Comparison of ENCODE assay signal across 21 mouse cellular contexts in genomic region chr4:152586175-152586574, GRCm38 (mm10).
DNase-seq lines count a peak whose midpoint lies in the region; ATAC-seq lines count a peak whose summit lies in the region.
"Had no signal": no experiment of that assay in that cellular context is flagged by ENCODE, and none has a peak within 500 bp of the region (broad histone marks: within the 10 kb centered on the region; RNA-seq: fewer than 3 reads in every experiment).

No protein-coding gene starts in this region.

- 49% methylated on average over 4 of the region's 4 CpGs for WGBS in hindbrain, embryonic 14.5 days
- whole genome bisulfite sequencing in hindbrain, embryonic 11.5 days, result 38% methylated on average over 4 of the region's 4 CpGs
- 24% methylated on average over 4 of the region's 4 CpGs for WGBS in kidney, embryonic 15.5 days

- no peak for DNase-seq in hindbrain, embryonic 14.5 days (ENCODE audit: low spot score)
- DNase-seq in hindbrain, embryonic 11.5 days (ENCODE audit: low spot score), result no peak
- DNase-seq in ZHBTc4 (ENCODE audit: low read depth, low spot score), result peak; percentile 56
- peak; percentile 38 to 58 for DNase-seq in kidney, postnatal 4 days
- DNase-seq in ovary, postnatal 10 days (ENCODE audit: low spot score), result no peak
- no peak for DNase-seq in retina, embryonic 14.5 days (ENCODE audit: low spot score)
- DNase-seq: cerebellum, adult 18-20 months; cerebellum, postnatal 25 days; gastrocnemius, adult 2 months; heart, adult 11 months; heart, postnatal 14 days; spleen, adult 18-20 months had no signal

- H3K4me1 ChIP-seq in hindbrain, embryonic 14.5 days (replicated peaks; ENCODE audit: control insufficient read depth, insufficient read depth, low read length), result 0 out of 2 replicates have a peak, but pooled peaks cover 3% of the 10 kb centered on the region
- H3K4me1 ChIP-seq in hindbrain, embryonic 11.5 days (replicated peaks; ENCODE audit: control insufficient read depth, insufficient read depth, low read length), result no peaks in the 10 kb centered on the region
- H3K4me1 ChIP-seq in kidney, embryonic 15.5 days, result peaks cover 5% of the 10 kb centered on the region; the same call in 1 of the 2 replicates
- H3K4me1 ChIP-seq: heart, embryonic 12.5 days; liver, embryonic 15.5 days had no signal

- H3K9ac ChIP-seq in hindbrain, embryonic 14.5 days, result no peak overlapping the region
- H3K9ac ChIP-seq in hindbrain, embryonic 11.5 days (ENCODE audit: low read depth, low read length), result no peak overlapping the region
- no peak overlapping the region for H3K9ac ChIP-seq in kidney, embryonic 15.5 days
- H3K9ac ChIP-seq: forebrain, postnatal 0 days; heart, embryonic 12.5 days; hindbrain, embryonic 15.5 days; liver, embryonic 15.5 days had no signal

- no peaks in the 10 kb centered on the region for H3K27me3 ChIP-seq in hindbrain, embryonic 14.5 days (ENCODE audit: control insufficient read depth, insufficient read depth, low read length)
- no peaks in the 10 kb centered on the region for H3K27me3 ChIP-seq in hindbrain, embryonic 11.5 days (ENCODE audit: control insufficient read depth, insufficient read depth, low read length)
- no peaks in the 10 kb centered on the region for H3K27me3 ChIP-seq in kidney, embryonic 15.5 days
- H3K27me3 ChIP-seq: heart, embryonic 12.5 days; hindbrain, embryonic 15.5 days; liver, embryonic 15.5 days had no signal

- H3K9me3 ChIP-seq in hindbrain, embryonic 14.5 days (ENCODE audit: control insufficient read depth, low read length), result no peaks in the 10 kb centered on the region
- no peaks in the 10 kb centered on the region for H3K9me3 ChIP-seq in hindbrain, embryonic 11.5 days (ENCODE audit: control insufficient read depth, low read length)
- H3K9me3 ChIP-seq in kidney, embryonic 15.5 days (replicated peaks), result no peaks in the 10 kb centered on the region
- H3K9me3 ChIP-seq: forebrain, embryonic 10.5 days; heart, embryonic 12.5 days; hindbrain, embryonic 15.5 days; liver, embryonic 15.5 days; midbrain, embryonic 10.5 days had no signal

- no peak overlapping the region for H3K4me2 ChIP-seq in hindbrain, embryonic 14.5 days (replicated peaks)
- H3K4me2 ChIP-seq in hindbrain, embryonic 11.5 days (replicated peaks; ENCODE audit: low read depth, low read length), result no peak overlapping the region
- no peak overlapping the region for H3K4me2 ChIP-seq in kidney, embryonic 15.5 days
- H3K4me2 ChIP-seq: heart, embryonic 12.5 days; hindbrain, embryonic 15.5 days; liver, embryonic 15.5 days had no signal

- H3K4me3 ChIP-seq in hindbrain, embryonic 14.5 days (replicated peaks; ENCODE audit: low read length), result no peak overlapping the region
- H3K4me3 ChIP-seq in hindbrain, embryonic 11.5 days (ENCODE audit: low read depth, low read length), result no peak overlapping the region
- no peak overlapping the region for H3K4me3 ChIP-seq in kidney, embryonic 15.5 days (replicated peaks)
- H3K4me3 ChIP-seq: forebrain, embryonic 10.5 days; gastrocnemius, adult 2 months; heart, embryonic 12.5 days; hindbrain, embryonic 15.5 days; liver, embryonic 15.5 days; midbrain, embryonic 10.5 days had no signal

- no peaks in the 10 kb centered on the region for H3K36me3 ChIP-seq in hindbrain, embryonic 14.5 days (replicated peaks; ENCODE audit: control insufficient read depth, insufficient read depth)
- H3K36me3 ChIP-seq in hindbrain, embryonic 11.5 days (ENCODE audit: control insufficient read depth, insufficient read depth, low read length), result no peaks in the 10 kb centered on the region
- H3K36me3 ChIP-seq in kidney, embryonic 15.5 days, result no peaks in the 10 kb centered on the region
- H3K36me3 ChIP-seq: forebrain, embryonic 10.5 days; heart, embryonic 12.5 days; hindbrain, embryonic 15.5 days; liver, embryonic 15.5 days; midbrain, embryonic 10.5 days had no signal

- peak overlapping the region; percentile 22; the same call in 1 of the 2 replicates for H3K27ac ChIP-seq in hindbrain, embryonic 14.5 days
- no peak overlapping the region for H3K27ac ChIP-seq in hindbrain, embryonic 11.5 days (ENCODE audit: low read depth, low read length)
- H3K27ac ChIP-seq in kidney, embryonic 15.5 days, result no peak overlapping the region
- H3K27ac ChIP-seq: forebrain, embryonic 10.5 days; gastrocnemius, adult 2 months; liver, embryonic 15.5 days; macrophage; midbrain, embryonic 10.5 days had no signal

- ATAC-seq in hindbrain, embryonic 14.5 days (ENCODE audit: low FRiP score), result no peak
- no peak for ATAC-seq in hindbrain, embryonic 11.5 days (ENCODE audit: low FRiP score)
- 0 out of 2 replicates have a peak, but pooled peaks have one; percentile 18 for ATAC-seq in kidney, embryonic 15.5 days (replicated peaks; ENCODE audit: low FRiP score)
- ATAC-seq: intestine, postnatal 0 days had no signal

Comparison
In these comparisons a context has a peak if more than half of its experiments do, and no peak if none do; other contexts are left out.
1. DNase-seq: peak in ZHBTc4 (single experiment) and kidney, postnatal 4 days (2 of 2); none in hindbrain, embryonic 14.5 days (single experiment), hindbrain, embryonic 11.5 days (single experiment), ovary, postnatal 10 days (single experiment) and retina, embryonic 14.5 days (single experiment).